Mouse (Mus musculus) adrenal gland, adult 2 months (tissue): ENCODE data around the gene Gm10097. TPM values are rescaled to one million over a fixed set of nuclear protein-coding genes. Genes with fewer than 3 reads are reported as not detected.
A peak's percentile ranks its signal among the peaks of the same experiment; 100 is the strongest.

Experiments
- DNase-seq: peaks from one replicate; pipeline ENCODE4 v3.0.0; 2021
- polyA plus RNA-seq: library from polyadenylated mRNA; depleted of rRNA; stranded (reverse); fragments of >200 nt; gene quantifications from 2 replicates; pipeline ENCODE4 v1.2.3, GENCODE M21; 2012
- total RNA-seq, 2 experiments: library from RNA; stranded (reverse); gene quantifications; 2 replicates each; pipeline ENCODE4 v1.2.3; 2021

Gm10097 gene
- total and polyA plus RNA-seq, 3 experiments, result not detected

- peak; percentile 55 for DNase-seq
Measured at GRCm38 (mm10) chr10:5085792-5086191, 16.8 kb downstream of the Gm10097 start.

GRCm38 (mm10) chr10:5086329-5086728 lies 17.3 kb downstream of the Gm10097 start:
- DNase-seq, result no peak

- no peak for DNase-seq
Measured at GRCm38 (mm10) chr10:5087336-5087735, 18.3 kb downstream of the Gm10097 start.

- no peak for DNase-seq
Measured at GRCm38 (mm10) chr10:5089133-5089532, 20.1 kb downstream of the Gm10097 start.

- no peak for DNase-seq
Measured at GRCm38 (mm10) chr10:5096996-5097753, 28.2 kb downstream of the Gm10097 start.

GRCm38 (mm10) chr10:5097754-5098137 lies 28.8 kb downstream of the Gm10097 start:
- DNase-seq, result no peak

DNA sequence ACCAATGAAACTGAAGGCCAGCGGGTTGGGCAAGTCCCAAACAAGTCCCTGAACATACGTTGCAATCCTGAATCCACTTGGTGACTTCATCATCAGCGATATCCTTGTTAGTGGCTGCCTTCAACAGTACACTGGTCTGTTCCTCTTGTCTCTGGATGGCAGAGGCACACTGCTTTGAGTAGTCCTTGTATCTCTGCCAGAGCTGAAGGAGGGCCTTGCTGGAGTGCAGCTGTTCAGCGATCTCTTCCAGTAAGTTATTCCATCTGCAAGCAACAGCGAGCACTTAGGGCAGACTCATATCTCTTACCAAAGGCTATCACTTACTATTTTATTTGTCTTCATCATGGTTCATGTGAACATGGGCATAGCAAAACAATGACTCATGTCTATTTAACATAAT lies 41.8 kb downstream of the Gm10097 start:
- no peak for DNase-seq

- DNase-seq, result no peak
Measured at GRCm38 (mm10) chr10:5116155-5116554, 47.2 kb downstream of the Gm10097 start.

DNA sequence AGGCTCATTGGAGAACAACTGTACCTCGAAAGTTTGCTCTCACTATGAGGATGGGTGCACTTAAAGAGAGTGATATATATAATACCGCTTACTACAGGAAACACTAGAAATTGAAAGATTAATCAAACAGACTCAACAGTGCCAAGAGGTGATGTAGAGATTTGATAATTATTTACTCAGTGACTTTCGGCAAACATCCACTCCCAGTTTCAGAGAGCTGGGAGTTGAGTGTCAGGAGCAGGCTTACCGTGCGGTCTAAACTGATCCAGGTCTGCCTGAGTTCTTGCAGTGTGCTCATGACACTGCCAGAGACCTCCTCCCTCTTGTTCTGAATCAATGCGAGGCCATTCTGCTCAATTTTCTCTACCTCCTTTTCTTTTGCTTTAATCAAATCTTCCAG lies 47.7 kb downstream of the Gm10097 start:
- no peak for DNase-seq
